Mouse (Mus musculus) cortical plate, adult 2 months (tissue): ENCODE measurements around the gene Cd7. TPM values are rescaled to one million over a fixed set of nuclear protein-coding genes. Genes with fewer than 3 reads are reported as not detected.
"Not testable (repeated sequence)": the region's sequence is repeated elsewhere in the genome, so short reads cannot be mapped to it uniquely, and the experiment has no call there.

ENCODE experiments used
- H3K27ac ChIP-seq: fragments of 200-500 bp; 2 replicates; pipeline ENCODE4 v1.5.1; 2012; ENCODE audit warnings: low read length, control low read depth, inconsistent platforms; ENCODE audit not compliant: insufficient read depth
- H3K4me1 ChIP-seq: fragments of 200-500 bp; 2 replicates; pipeline ENCODE4 v1.6.1; 2011; ENCODE audit warnings: low read length; ENCODE audit not compliant: control insufficient read depth, insufficient read depth
- H3K4me3 ChIP-seq: fragments of 200-500 bp; 2 replicates; pipeline ENCODE4 v1.5.1; 2011; ENCODE audit warnings: mild to moderate bottlenecking, low read length, control low read depth; ENCODE audit not compliant: insufficient read depth
- CTCF ChIP-seq: fragments of 200-500 bp; IDR thresholded peaks from 2 replicates; pipeline ENCODE4 v1.5.1; 2011; ENCODE audit warnings: mild to moderate bottlenecking, control low read depth, low read length; ENCODE audit not compliant: insufficient read depth; ENCODE audit errors: extremely low read depth
- POLR2A ChIP-seq: fragments of 200-500 bp; IDR thresholded peaks from 2 replicates; pipeline ENCODE4 v1.6.1; 2011; ENCODE audit warnings: mild to moderate bottlenecking, low read length, control low read depth; ENCODE audit not compliant: insufficient read depth; ENCODE audit errors: extremely low read depth
- polyA plus RNA-seq: library from polyadenylated mRNA; depleted of rRNA; stranded (reverse); fragments of >200 nt; gene quantifications from 2 replicates; pipeline ENCODE4 v1.2.3, GENCODE M21; 2012

The Cd7 gene
- polyA plus RNA-seq, 1 experiment: 3.4 TPM

GRCm38 (mm10) chr11:121067895-121068294 is 28.7 kb upstream of the Cd7 start:
- no peak overlapping the region for H3K27ac ChIP-seq
- H3K4me1 ChIP-seq: no peaks in the 10 kb centered on the region
- TF ChIP-seq CTCF (no peak), POLR2A (no peak)
- H3K4me3 ChIP-seq: no peak overlapping the region

- H3K27ac ChIP-seq: no peak overlapping the region
- no peak for TF ChIP-seq CTCF
- TF ChIP-seq POLR2A: no peak
- no peak overlapping the region for H3K4me3 ChIP-seq
- H3K4me1 ChIP-seq: no peaks in the 10 kb centered on the region
These were observed 25.0 kb upstream of the Cd7 start for GRCm38 (mm10) chr11:121064197-121064596.

- no peak within 1 kb of the TSS for H3K27ac ChIP-seq
- H3K4me3 ChIP-seq: no peak within 1 kb of the TSS
- TF ChIP-seq CTCF (no peak), POLR2A (no peak)
- no peaks in the 10 kb centered on the region for H3K4me1 ChIP-seq
These were observed 24.2 kb upstream of the Cd7 start, which contains the start of gene Sectm1b for GRCm38 (mm10) chr11:121063379-121063778. Sectm1b (minus strand) TSS chr11:121063569.

- TF ChIP-seq CTCF (no peak), POLR2A (no peak)
- Histone ChIP-seq H3K4me1 (no peaks in the 10 kb centered on the region), H3K27ac (no peak overlapping the region), H3K4me3 (no peak overlapping the region)
These were observed 22.4 kb upstream of the Cd7 start for GRCm38 (mm10) chr11:121061615-121062014.

GRCm38 (mm10) chr11:121060401-121061067 is 21.3 kb upstream of the Cd7 start:
- H3K4me3 ChIP-seq, H3K4me1 ChIP-seq, H3K27ac ChIP-seq: not testable (repeated sequence)

GRCm38 (mm10) chr11:121059471-121059870 is 20.3 kb upstream of the Cd7 start:
- no peak for TF ChIP-seq CTCF
- no peak for TF ChIP-seq POLR2A
- H3K4me1 ChIP-seq: no peaks in the 10 kb centered on the region
- H3K4me3 ChIP-seq: no peak overlapping the region
- no peak overlapping the region for H3K27ac ChIP-seq

GRCm38 (mm10) chr11:121058956-121059355 is 19.7 kb upstream of the Cd7 start:
- Histone ChIP-seq H3K27ac (no peak overlapping the region), H3K4me1 (no peaks in the 10 kb centered on the region), H3K4me3 (no peak overlapping the region)
- no peak for TF ChIP-seq POLR2A
- no peak for TF ChIP-seq CTCF

- no peak for TF ChIP-seq CTCF
- TF ChIP-seq POLR2A: no peak
- Histone ChIP-seq H3K27ac (no peak overlapping the region), H3K4me1 (no peaks in the 10 kb centered on the region), H3K4me3 (no peak overlapping the region)
These were observed 18.9 kb upstream of the Cd7 start for GRCm38 (mm10) chr11:121058122-121058521.

GRCm38 (mm10) chr11:121056536-121057236 is 17.5 kb upstream of the Cd7 start:
- TF ChIP-seq POLR2A (no peak), CTCF (no peak)
- H3K27ac ChIP-seq: no peak overlapping the region
- H3K4me1 ChIP-seq: no peaks in the 10 kb centered on the region
- no peak overlapping the region for H3K4me3 ChIP-seq

GRCm38 (mm10) chr11:121053536-121053935 is 14.3 kb upstream of the Cd7 start:
- no peak for TF ChIP-seq POLR2A
- TF ChIP-seq CTCF: peak; percentile 98
- H3K4me3 ChIP-seq: no peak overlapping the region
- H3K4me1 ChIP-seq: no peaks in the 10 kb centered on the region
- H3K27ac ChIP-seq: no peak overlapping the region
